Mouse (Mus musculus) cortical plate, adult 2 months (tissue): ENCODE results near the gene Zfhx3.

Experiments
- CTCF ChIP-seq: fragments of 200-500 bp; IDR thresholded peaks from 2 replicates; pipeline ENCODE4 v1.5.1; 2011; ENCODE audit warnings: mild to moderate bottlenecking, control low read depth, low read length; ENCODE audit not compliant: insufficient read depth; ENCODE audit errors: extremely low read depth
- POLR2A ChIP-seq: fragments of 200-500 bp; IDR thresholded peaks from 2 replicates; pipeline ENCODE4 v1.6.1; 2011; ENCODE audit warnings: mild to moderate bottlenecking, low read length, control low read depth; ENCODE audit not compliant: insufficient read depth; ENCODE audit errors: extremely low read depth

DNA sequence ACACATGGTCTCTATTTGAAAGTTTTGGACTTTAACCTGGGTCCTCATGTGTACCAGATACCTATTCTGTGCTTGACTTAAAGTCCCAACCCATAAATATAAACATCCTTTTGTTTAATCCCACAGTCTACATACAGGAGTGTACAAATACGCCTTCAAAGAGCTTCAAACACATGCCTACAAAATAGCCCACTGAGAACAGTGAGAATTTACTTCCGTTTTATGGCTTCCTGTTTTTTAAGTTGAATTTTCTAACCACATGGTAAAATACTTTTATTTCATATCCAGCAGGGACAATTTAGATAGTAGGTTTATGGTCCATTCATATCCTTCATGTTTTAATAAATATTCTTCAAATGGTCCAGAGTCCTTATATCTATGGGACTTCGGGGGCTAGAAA is 564.3 kb downstream of the Zfhx3 start:
- TF ChIP-seq CTCF (no peak), POLR2A (no peak)
